Mouse (Mus musculus) lung, postnatal 0 days (tissue): ENCODE measurements at regions not wholly inside any gene's neighbourhood (a gene's known extent, or its start where the extent isn't known, plus 50 kb on each side); places are given as distances from the start of the nearest gene placed in this dataset.

Experiments
- CTCF ChIP-seq: IDR thresholded peaks from 2 replicates; pipeline ENCODE4 v1.5.1; 2016; ENCODE audit warnings: antibody characterized with exemption, mild to moderate bottlenecking
- EP300 ChIP-seq: IDR thresholded peaks from 2 replicates; pipeline ENCODE4 v1.6.1; 2016; ENCODE audit warnings: antibody characterized with exemption, mild to moderate bottlenecking, control low read depth

- TF ChIP-seq EP300 (no peak), CTCF (no peak)
Observed at GRCm38 (mm10) chr3:104561567-104561966, 49.8 kb upstream of the Lrig2 start.
